Mouse (Mus musculus) kidney, postnatal 14 days (tissue): ENCODE results near the gene Yme1l1.

Source experiments
- DNase-seq: peaks from one replicate; pipeline ENCODE4 v3.0.0; 2022; ENCODE audit warnings: mixed read lengths

Yme1l1 gene

GRCm38 (mm10) chr2:23155777-23156607, at the start of gene Yme1l1, which contains the start of gene Mastl:
Gene Yme1l1, plus strand, starts transcription at chr2:23156369.
Gene Mastl, minus strand, starts transcription at chr2:23156024.
- peak; percentile 99 for DNase-seq

DNA sequence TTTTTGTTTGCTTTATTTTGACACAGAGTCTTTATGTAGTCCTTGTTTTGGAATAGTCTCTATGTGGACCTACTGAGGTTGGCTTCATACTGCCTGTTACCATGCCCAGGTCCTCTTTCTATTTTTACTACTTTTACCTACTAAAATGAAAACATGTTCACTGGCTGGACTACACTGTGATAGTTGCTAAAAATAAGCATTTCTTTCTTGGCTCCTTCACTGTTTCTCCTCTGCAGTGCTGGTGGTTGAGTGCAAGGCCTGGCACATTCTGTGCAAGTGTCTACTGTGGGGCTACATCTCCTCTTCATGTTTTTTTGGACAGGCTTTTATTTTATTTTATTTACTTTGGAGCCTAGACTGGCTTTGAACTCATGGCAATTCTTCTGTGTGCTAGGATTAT, 36.6 kb upstream of the Yme1l1 start:
- no peak for DNase-seq

DNA sequence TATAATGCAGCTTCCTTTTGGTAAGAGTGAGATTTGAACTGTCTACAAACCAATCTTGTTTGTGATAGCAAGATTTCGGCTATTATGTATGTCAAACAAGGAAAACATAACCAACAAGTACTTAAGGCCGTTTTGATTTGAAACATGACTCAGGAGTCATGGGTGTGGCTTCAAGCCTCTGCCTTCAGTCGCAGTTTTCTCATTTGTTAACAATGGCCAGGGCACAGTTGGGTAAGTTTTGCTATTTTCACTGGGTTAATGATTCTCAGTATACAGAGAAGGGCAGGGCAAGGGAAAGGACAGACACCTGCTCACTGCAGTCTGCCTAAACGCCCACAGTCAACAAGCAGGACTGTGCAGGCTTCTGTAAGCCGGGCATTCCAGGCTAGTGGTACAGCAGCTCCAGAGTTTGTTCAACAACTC, 959 bp upstream of the Yme1l1 start:
- DNase-seq, result no peak

GRCm38 (mm10) chr2:23156608-23157081, 476 bp downstream of the Yme1l1 start:
- DNase-seq, result no peak

GRCm38 (mm10) chr2:23172305-23172704, 16.1 kb downstream of the Yme1l1 start:
- DNase-seq, result no peak

GRCm38 (mm10) chr2:23194366-23194765, 38.2 kb downstream of the Yme1l1 start:
- no peak for DNase-seq

DNA sequence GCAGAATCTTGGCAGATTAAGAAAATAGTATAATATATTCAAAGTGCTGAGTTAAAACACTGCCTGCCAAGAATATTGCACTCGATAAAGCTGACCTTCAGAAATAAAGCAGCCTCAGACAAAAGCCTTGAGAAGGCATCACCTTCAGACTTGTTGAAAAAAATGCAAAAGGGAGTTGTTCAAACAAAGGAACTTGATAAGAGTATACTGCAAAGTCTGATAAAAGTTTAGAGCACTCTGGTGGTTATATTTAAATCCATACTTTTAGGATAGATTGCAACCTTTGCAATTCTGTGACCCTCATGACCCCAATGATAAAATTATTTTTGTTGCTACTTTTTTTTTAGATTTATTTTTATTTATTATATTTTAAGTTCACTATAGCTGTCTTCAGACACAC, 44.9 kb downstream of the Yme1l1 start:
- no peak for DNase-seq

DNA sequence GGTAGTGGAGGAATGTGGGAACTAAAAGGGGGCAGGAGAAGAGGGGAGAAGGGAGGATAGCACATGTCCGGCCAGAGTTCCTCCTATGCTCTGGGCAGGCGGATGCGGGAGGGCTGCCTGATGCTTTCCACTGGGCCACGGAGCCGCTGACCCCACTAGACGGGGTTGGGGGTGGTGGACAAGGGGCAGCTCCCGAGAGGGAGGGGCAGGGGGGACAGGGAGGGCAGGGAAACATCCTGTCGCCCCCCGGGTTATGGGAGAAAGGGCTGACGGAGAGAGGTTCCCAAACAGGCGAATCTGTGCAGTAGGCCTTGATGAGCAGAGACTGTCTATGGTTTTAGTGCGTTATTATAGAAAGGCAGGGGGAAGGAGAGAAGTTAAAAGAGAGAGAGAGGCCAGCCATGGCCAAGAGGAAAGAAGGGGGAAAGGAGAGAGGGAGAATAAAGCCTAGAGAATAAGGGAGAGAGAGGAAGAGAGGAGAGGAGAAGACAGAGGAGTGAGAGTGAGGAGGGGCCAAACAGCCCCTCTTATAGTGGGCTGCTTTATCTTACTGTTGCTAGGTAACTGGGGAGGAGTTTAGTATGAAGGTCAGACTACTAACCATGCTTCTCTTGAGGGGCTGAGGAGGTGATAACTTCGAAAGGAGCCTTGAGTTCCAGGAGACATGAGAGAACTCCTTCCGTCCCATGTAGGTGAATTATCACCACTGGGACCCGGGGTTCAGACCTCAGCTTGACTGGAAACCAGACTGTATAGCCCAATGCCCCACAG, 46.9 kb downstream of the Yme1l1 start:
- no peak for DNase-seq

- DNase-seq, result no peak
Observed at GRCm38 (mm10) chr2:23207070-23207526, 50.9 kb downstream of the Yme1l1 start, which contains the start of gene 4931423N10Rik. Gene 4931423N10Rik, plus strand, starts transcription at chr2:23207476.

DNA sequence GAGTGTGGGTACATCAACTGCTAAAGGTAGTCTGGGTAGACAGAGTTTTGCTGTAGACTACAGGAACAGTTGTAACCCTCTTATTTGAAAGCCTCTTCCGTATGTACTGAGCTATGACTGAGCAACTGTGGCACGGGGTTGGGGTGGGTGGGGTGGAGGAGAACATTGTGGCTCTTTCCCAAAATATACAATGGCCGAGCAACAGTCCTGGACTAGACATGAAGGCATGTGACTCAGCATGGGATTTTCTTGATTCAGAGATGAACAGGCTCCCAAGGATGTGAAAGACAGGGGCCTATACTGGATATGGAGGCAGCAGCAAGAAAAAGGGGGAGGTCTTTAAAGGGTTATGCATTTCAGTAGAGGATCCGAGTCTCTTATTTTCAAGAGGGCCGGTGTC, 57.5 kb downstream of the Yme1l1 start:
- no peak for DNase-seq

DNA sequence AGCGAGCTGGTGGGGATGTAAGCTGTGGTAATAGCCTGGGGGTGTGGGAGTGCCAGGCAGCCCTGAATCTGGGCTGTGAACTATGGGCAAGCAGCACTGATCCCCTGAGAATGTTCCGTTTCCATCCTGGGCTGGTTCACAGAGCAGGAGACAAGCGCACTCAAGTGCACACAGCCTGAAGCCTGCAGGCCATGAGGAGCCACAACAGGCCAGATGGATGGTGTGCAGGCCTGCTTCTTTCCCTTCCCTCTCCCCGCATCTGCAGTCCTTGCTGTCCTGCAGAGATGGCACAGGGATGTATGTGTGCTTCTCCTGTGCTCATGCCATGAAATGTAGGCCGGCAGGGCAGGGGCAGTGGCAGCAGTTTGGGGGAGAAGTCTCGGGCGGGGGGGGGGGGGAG, 69.0 kb downstream of the Yme1l1 start:
- DNase-seq, result no peak

DNA sequence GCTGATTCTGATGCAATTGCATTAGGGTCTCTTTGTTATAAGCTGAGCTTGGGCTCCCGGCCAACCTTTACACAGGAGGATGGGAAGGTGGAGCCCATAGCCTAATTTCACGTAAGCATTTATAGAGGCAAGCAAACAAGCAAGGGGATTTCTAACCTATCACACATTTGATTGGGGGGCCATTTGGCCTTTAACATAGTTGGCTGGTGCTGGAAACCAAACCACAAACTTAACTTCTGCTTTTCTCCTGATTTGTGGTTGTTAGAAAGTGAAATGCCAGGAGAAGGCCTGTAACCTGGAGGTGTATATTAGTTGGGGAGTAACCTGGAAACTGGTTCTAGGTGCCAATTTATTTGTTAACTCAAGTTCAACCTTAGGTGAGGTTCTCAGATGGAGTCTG, 72.3 kb downstream of the Yme1l1 start:
- DNase-seq, result no peak

DNA sequence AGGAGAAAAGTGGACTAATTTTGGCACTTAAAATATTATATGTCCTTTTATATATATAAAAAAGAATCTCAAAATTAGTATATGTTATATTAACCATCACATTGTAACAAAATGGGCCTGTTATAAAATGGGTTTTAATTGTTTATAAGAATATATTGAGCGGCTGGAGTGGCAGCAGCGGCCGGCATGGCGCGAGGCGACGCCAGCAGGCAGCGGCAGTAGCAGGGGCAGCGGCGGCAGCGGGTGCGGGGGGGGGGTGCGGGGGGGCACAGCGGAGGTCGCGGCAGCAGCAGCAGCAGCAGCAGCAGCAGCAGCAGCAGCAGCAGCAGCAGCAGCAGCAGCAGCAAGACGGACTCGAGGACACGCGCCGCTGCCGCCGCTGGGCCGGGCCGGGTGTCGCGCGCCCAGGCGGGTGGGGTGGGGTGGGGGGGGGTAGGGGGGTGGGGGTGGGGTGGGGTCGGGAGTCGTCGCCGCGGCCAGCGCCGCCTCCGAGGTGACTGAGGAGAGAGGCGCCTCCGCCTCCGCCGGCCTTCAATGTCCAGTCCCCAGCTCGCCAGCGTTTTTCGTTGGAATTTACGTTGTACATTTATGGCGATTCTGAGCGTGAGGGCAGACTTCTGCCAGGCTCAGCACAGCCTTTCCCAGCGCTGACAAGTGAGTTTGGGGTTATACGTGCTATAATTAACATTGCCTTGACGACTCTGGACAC, 78.0 kb downstream of the Yme1l1 start:
- DNase-seq, result peak; percentile 17
